Mouse (Mus musculus) testis, adult 2 months (tissue): ENCODE data around the gene Tkt.

Source experiments
- CTCF ChIP-seq: fragments of 200-500 bp; IDR thresholded peaks from 2 replicates; pipeline ENCODE4 v1.5.1; 2012; ENCODE audit warnings: low read depth, mild to moderate bottlenecking, inconsistent platforms, low read length, moderate library complexity; ENCODE audit not compliant: control insufficient read depth, insufficient read depth, insufficient replicate concordance
- POLR2A ChIP-seq: fragments of 200-500 bp; IDR thresholded peaks from 2 replicates; pipeline ENCODE4 v1.6.1; 2012; ENCODE audit warnings: low read depth, mild to moderate bottlenecking, inconsistent platforms, low read length, moderate library complexity; ENCODE audit not compliant: control insufficient read depth

DNA sequence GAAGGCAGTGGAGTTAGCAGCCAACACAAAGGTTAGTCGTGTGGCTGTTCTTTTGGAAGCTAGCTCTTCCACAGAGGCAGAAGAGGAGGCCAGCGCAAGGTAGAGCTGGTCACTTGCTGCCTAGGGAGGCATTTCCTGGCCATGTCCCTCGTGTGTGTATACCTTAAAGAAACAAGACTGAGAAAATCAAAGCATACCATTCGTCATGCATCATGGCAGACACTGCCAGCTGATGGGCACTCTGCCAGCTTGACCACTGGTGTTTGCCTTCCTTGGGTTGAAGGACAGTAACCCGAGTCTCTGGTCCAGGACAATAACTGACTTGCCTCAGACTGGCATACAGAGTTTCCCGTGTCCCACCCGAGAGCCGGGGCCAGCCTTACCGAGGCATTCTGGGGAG lies 22.1 kb downstream of the Tkt start:
- TF ChIP-seq CTCF, result no peak
- TF ChIP-seq POLR2A, result no peak
